Mouse (Mus musculus) frontal cortex, postnatal 36 days (tissue): ENCODE measurements around the gene Unc45b.
"Not testable (repeated sequence)": the region's sequence is repeated elsewhere in the genome, so short reads cannot be mapped to it uniquely, and the experiment has no call there.

Source experiments
- DNase-seq, 2 experiments: peaks; one replicate each; pipeline ENCODE4 v3.0.0; 2022; ENCODE audit warnings: low spot score in 2 of 2

Unc45b gene

DNA sequence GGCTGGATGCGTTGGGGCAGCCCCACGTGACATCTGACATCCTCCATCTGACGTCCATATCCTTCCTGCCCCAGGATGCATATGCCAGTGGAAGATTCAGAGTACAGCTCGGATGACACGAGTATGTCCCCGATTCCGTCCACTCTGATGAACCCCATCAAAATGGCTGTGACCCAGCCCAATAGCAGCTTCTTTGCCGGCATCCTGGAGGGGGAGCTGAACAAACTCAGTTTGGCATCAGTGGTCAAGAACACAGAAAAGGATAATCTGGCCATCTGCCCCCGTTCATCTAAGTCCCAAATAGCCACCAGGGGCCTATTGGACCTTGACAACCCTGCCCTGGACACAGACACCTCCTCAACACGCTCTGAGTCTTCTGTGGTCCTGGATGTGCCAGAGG is 12.9 kb upstream of the Unc45b start:
- no peak for DNase-seq

DNA sequence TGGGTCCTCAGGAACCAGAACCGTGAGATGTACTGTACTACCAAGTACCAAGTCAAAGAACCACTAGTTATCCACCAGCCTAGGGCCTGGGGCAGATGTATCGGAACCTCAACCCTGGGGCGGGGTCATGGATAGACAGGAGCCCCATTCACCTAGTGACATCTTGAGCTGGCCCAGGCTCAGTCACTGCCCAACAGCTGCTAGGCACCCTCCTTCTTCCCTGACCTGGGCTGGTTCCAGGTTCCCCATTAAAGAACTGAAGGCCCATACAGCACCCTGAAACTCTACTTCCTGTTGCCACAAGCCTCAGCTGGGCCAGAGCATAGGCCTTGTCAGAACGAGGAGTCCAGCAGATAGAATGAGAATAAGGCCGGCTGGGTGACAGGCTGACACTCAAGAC is 10.6 kb upstream of the Unc45b start:
- no peak for DNase-seq

DNA sequence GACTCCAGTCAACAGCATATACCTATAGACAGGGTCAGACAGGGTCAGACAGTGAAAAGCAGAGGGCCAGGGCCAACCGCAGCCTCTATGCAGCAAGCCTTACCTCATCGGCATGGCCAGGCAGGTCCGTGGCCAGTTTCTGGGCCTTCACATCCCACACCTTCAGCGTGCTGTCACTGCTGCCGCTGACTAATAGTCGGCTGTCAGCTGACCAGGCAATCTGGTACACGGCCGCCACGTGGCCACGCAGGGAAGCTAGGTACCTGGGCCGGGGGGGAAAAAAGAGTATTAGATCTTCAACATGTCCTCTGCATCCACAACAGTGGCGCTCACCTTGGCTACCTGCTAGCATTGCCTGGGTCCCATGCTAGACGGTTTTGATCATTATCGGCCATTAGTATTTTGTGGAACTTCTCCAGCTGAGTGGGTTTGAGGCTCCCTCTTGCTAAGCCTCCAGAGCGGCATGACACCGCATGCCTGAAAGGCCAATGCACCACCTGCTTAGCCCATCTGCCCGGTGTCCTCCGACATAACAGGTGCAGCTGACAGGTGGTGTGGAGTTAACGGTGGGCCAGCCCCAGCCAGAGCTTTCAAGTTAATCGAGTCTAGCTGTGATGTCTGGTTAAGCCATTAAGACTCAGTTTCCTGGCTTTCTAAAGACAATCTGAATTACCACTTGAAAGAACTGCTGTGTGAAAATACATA is 8.6 kb upstream of the Unc45b start:
- DNase-seq, result no peak

DNA sequence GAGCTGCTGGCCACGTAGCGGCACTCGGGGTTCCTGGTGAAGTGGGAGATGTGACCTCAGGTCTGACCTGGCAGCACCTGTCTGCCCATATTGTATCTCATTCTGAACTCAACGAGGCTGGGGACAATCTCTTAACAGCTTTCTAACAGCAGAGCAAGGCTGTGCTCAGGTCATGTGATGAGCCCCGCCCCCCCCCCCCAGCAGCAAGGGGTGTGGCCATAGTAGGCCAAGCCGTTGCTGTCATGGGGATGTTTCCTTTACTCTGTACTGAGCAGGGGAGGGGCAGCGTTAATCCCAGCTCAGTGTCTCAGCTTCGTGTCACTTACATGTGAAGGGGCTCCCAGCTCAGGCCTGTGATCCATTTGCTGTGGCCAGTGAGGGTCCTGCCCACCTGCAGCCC is 5.4 kb upstream of the Unc45b start:
- no peak for DNase-seq

DNA sequence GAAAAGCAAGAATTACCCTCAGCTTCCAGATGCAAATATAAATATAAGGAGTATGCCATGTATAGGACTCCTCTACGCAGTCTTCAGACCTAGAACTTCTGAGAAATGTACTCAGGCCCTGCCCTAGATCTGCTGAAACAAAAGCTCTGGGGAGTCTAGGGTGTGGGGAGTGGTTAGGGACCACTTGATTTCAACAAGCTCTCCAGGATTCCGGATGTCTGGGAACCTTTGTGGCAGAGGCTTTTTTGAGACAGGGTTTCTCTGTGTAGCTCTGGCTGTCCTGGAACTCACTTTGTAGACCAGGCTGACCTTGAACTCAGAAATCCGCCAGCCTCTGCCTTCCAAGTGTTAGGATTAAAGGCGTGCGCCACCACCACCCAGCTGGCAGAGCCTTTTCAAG is 4.5 kb upstream of the Unc45b start:
- DNase-seq, result no peak

DNA sequence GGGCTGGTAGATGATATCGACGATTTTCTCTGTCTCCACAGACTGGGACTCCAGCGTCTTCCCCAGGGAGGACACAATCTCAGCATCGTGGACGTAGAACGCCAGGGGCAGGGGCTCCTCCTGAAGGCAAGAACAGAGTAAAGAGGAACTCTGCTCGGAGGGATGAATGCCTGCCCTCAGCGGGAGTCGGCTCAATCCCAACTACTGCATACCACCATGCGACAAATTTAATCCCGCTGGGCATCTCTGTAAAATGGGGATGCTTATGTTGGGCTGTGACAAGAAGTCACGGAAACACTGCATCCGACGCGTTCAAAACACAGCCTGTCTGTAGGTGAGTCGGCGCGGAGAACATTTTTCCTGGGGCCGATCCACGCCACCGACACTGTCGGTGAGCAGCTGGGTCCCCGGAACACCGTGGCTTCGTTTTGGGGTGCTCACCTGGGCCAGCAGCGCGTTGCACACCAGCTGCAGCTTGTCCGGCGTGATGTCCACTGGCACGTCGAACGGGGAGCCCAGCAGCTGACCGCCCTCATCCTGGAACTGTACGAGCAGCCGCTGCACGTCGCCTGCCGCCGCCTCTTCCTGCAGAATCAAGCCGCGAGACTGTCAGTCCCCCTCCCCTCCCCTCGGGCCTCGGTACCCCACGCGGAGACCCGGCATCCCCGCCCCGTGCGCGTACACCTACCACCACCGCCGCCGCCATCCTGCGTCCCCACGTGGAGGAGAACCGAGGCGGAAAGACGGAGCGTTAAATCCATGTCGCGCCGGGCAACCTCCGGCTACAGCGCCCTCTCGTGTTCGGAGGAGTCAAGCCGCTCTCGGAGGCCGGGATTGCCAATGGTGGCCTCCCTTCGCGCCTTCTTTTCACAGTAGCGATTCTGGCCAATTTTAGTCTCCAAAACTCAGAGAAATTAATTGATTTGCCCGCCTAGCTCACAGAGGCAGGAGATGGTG is 2.4 kb upstream of the Unc45b start, which contains the start of gene Nle1:
Gene Nle1, minus strand, starts transcription at position 761 of the 957 bp plus-strand sequence.
- peak; percentile 93 to 94 for DNase-seq

DNA sequence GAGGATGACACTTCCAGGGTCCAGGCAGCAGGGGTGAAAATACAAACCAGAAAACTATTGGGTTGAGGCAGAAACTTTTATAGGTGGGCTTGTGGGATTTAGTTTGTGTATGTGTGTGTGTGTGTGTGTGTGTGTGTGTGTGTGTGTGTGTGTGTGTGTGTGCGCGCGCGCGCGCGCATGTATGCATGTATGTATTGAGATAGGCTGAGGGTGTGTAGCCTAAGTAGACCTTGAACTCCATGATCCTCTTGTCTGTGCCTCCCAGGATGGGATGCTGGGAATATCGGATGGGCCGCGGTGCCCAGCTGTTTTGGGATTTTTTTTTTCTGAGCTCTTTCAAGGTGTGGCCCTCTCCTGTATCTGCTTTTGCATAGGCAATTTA is 1.8 kb upstream of the Unc45b start:
- DNase-seq, result no peak

DNA sequence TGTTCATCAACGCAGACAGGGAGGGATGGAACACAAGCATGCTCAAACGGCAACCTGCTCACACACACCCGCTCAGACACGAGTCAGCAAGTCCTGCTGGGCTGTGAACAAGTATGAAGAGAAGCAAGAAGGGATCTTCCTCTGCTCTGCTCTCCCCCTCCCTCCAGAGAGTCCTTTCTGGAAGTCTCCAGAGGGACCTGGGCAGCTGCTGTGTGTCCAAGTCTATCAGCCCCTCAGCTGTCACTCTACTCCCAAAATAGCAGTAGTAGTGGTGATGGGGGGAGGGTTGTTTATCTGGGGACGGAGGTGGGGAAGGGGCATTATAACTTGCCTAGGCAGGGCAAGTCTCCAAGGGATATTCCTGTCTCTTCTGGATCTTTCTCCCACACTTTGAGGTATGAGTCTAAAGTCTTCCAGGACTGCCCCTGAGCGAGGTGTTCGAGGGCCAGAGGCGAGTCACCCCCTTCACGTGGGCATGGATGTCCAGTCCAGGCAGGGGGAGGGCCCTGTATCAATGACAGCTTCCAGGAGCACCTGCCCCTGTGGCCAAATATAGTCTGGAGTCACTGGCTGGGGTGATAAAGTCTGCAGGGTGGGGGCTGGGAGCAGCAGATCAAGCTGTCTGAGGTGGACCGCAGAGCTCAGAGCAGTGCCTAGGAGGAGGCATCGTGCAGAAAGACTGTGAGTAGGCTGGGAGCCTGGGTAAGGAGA is 484 bp downstream of the Unc45b start:
- DNase-seq, result no peak

DNA sequence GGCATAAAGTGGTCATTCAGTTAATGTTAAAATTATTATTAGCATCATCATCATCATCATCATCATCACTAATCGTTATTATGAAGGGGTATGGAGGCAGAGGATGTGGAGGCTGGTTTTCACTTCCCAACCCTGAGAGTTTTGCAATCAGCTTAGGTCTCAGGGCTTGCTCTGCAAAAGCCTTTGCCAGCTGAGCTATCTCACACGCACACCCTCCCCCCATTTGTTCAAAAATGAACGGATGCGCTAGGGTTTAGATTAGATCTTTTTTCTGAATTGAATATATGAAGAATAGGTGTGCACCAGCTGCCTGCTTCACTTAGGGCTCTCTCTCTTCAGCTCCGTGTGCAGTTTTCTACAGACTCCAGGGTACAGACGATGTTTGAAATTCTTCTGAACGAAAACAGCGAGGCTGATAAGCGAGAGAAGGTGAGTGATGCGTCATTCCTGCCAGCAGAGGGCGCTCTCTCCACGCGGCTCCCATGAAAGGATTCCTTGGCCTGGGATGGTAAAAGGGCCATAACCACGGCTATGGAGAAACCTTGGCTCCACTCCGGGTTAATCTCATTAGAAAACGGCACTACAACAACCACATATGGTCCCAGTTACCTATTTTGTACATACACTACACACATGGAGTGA is 4.5 kb downstream of the Unc45b start:
- DNase-seq, result peak; percentile 68 to 72

DNA sequence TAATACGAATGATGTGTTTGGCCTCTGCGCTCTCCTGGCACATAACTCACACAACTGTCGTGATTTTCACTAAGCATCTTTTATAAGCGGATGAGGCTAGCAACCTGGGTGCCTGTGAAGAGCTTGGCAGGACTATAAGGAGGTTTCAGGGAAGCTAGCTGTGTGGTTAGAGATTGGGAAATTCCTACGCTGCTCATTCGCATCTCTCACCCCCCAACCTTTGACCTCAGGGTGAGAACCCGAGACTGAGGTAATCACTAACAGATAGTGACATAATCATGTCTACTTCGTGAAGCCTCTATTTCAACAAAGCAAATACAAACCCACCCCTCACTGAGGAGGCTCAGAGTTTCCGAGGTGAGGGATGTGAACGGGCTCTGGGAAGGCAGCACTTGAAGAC is 10.4 kb downstream of the Unc45b start:
- no peak for DNase-seq

DNA sequence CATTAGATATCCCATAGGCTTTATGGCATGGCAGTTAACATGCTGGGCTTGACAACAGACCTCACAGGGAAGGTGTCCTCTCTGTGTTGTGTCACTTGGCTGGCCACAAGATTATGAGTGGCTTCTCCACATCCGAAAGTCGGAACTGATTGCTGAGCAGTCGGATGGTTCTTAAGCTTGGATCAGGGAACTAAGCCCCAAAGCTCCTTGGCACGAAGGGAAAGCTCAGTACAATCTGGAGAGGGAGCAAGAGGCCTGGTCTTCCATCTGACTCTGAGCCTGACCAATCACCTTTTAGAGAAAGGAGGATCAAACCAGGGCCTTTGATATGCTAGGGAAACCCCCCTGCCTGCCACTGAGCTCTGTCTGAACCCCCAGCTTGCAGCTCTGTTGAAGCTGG is 11.3 kb downstream of the Unc45b start:
- no peak for DNase-seq

DNA sequence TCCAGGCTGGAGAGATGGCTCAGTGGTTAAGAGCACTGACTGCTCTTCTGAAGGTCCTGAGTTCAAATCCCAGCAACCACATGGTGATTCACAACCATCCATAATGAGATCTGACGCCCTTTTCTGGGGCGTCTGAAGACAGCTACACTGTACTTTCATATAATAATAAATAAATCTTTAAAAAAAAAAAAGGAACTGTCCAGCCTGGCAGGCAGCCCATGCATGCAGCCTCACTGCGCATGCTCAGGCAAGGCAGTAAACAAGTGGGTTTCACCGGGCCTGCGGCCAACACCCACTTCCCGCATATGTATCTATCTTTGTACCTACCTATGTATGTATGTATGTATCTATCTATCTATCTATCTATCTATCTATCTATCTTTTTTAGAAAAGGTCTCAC is 13.6 kb downstream of the Unc45b start:
- not testable (repeated sequence) for DNase-seq

DNA sequence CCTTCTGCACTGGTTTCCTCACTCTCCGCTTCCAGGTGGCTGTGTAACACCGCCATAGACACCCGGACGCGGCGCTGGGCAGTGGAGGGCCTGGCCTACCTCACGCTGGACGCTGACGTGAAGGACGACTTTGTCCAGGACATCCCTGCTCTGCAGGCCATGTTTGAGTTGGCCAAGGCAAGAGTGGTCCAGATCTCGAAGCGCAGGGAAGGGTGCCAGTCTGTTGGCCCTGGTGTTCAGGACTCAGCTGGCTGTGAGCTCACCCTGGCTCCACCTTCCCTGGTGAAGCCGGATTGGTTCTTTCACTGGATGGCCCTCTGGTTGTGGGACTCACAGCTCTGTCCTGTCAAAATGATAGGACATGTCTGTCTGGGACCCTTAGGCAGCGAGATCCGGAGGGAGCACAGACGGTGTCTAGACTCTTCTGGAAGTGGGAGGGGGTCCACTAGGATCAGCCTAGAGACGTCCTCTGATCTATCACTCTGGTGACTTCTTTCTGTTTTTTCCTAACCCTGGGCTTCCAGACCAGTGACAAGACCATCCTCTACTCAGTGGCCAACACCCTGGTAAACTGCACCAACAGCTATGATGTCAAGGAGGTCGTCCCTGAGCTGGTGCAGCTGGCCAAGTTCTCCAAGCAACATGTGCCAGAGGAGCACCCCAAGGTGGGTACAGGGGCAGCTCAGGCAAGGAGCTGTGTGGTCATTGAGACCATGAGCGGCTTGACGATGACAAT is 18.7 kb downstream of the Unc45b start:
- DNase-seq, result no peak

DNA sequence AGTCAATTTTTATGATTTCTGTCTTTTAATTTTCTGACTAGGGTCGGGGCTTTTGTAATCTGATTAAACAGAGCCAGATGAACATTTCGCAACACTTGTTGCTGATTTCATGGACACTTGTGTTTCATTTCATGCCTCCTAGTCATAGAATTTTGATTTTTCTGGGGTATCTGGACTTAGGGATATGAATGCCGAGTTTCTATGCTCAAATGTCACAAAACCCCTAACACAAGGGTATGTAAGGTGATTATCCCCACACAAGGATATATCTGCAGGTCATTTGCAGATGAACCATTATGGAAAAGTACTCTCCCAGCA is 19.2 kb downstream of the Unc45b start:
- DNase-seq, result no peak

DNA sequence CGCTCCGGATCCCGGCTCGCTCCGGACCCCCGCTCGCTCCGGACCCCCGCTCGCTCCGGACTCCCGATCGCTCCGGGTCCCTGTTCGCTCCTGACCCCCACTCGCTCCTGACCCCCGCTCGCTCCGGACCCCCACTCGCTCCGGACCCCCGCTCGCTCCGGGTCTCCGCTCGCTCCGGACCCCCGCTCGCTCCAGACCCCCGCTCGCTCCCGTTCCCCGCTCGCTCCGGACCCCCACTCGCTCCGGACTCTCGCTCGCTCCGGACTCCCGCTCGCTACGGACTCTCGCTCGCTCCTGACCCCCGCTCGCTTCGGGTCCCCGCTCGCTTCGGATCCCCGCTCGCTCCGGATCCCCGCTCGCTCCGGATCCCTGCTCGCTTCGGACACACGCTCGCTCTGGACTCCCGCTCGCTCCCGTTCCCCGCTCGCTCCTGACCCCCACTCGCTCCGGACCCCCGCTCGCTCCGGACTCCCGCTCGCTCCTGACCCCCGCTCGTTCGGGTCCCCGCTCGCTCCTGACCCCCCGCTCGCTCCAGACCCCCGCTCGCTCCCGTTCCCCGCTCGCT is 20.1 kb downstream of the Unc45b start:
- DNase-seq, result not testable (repeated sequence)

DNA sequence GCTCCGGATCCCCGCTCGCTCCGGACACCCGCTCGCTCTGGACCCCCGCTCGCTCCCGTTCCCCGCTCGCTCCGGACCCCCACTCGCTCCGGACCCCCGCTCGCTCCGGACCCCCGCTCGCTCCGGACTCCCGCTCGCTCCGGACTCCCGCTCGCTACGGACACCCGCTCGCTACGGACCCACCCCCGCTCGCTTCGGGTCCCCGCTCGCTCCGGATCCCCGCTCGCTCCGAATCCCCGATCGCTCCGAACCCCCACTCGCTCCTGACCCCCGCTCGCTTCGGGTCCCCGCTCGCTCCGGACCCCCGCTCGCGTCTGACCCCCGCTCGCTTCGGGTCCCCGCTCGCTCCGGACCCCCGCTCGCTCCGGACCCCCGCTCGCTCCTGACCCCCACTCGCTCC is 20.8 kb downstream of the Unc45b start:
- DNase-seq, result not testable (repeated sequence)

DNA sequence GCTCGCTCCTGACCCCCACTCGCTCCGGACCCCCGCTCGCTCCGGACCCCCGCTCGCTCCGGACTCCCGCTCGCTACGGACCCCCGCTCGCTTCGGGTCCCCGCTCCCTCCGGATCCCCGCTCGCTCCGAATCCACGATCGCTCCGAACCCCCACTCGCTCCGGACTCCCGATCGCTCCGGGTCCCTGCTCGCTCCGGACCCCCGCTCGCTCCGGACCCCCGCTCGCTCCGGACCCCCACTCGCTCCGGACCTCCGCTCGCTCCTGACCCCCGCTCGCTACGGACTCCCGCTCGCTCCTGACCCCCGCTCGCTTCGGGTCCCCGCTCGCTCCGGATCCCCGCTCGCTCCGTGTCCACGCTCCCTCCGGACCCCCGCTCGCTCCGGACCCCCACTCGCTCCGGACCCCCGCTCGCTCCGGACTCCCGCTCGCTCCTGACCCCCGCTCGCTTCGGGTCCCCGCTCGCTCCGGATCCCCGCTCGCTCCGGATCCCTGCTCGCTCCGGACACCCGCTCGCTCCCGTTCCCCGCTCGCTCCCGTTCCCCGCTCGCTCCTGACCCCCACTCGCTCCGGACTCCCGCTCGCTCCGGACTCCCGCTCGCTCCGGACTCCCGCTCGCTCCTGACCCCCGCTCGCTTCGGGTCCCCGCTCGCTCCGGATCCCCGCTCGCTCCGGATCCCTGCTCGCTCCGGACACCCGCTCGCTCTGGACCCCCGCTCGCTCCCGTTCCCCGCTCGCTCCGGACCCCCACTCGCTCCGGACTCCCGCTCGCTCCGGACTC is 21.5 kb downstream of the Unc45b start:
- DNase-seq, result not testable (repeated sequence)

DNA sequence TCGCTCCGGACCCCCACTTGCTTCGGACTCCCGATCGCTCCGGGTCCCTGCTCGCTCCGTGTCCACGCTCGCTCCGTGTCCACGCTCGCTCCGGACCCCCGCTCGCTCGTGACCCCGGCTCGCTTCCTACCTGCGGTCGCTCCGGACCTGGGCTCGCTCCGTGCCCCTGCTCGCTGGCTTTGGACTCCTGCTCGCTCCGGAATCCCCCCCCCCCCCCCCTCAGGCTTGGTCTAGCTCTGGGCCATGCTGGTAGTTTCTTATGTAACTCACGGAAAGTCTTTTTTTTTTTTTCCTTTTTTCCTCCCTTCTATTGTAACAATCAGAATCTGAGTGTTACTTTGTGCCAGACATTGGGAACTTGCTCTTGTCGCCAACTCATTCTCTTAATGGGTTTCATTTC is 22.8 kb downstream of the Unc45b start:
- DNase-seq, result no peak

DNA sequence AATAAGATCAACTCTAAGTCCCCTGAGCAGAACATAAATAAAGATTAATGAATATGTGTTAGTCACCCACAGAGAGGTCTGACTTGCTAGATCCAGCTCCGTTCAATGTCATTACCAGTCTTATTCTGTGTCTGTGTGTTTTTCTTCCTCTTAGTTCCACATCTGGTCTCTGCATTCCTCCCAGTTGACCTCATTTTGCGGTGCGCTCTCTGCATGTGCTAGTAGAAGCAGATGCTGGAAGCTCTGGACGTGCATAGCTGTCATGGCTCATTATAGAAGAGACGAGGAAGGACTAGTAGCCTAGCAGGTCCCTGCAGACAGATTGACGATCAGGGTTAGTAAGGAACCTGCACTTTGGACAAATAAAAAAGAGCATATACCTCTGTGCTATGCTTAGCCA is 33.0 kb downstream of the Unc45b start:
- no peak for DNase-seq

DNA sequence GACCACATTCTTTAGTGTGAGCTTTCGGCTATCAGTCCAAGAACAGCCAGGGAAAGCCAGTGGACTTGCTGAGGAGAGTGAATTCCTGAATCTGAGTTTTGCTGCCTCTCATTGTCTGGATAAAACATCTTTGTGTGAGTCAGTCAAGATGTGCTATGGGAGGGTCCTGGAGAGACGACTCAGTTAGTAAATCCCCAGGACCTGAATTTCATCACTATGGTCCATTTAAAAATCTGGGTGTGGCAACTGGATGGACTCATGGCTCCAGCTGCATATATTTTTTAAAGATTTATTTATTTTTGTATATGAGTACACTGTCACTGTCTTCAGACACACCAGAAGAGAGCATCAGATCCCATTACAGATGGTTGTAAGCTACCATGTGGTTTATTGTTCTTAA is 35.3 kb downstream of the Unc45b start:
- DNase-seq, result no peak
